Mouse (Mus musculus) lung, adult 2 months (tissue): ENCODE results near the gene Tuft1.
"Not testable (repeated sequence)": the region's sequence is repeated elsewhere in the genome, so short reads cannot be mapped to it uniquely, and the experiment has no call there.

Experiments used
- CTCF ChIP-seq: fragments of 200-500 bp; IDR thresholded peaks from 2 replicates; pipeline ENCODE4 v1.5.1; 2011; ENCODE audit warnings: mild to moderate bottlenecking, low read length, control low read depth; ENCODE audit not compliant: insufficient read depth
- POLR2A ChIP-seq: fragments of 200-500 bp; IDR thresholded peaks from 2 replicates; pipeline ENCODE4 v1.6.1; 2011; ENCODE audit warnings: low read depth, mild to moderate bottlenecking, control low read depth, low read length, borderline replicate concordance; ENCODE audit errors: extremely low read depth

DNA sequence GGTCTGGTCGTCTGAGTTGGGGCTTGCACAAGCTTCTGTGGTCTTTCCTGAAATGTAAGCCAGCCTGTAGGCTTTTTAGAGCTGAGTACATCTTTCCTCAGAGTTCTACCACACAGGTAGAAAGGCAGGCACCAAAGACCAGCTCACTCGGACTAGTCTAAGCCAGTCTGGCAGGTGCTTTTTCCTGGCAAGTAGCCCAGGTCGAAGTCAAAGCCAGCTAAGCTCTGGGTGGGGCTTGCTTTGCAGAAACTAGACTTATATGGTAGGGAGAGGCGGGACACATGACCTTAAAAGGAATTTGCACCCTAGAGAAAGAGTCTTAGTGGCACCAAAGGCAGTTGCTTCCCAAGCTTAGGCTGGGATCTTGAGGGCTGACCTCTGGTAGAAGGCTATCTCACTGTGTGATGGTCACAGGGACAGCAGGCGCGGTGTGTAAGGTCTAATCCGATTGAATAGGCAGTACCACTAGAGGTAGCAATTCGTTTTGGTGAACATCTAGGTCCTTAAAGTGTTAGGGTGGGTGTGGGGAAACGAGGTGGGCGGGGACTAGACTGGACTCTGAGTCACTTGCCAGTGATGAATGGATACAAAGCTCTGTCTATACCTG is 573 bp upstream of the Tuft1 start:
- not testable (repeated sequence) for TF ChIP-seq CTCF, POLR2A
